Comparison of ENCODE assay signal across 7 mouse cellular contexts in genomic region chr5:25221604-25222003, GRCm38 (mm10). TPM values are rescaled to one million over a fixed set of nuclear protein-coding genes. Genes with fewer than 3 reads are reported as not detected.
DNase-seq lines count a peak whose midpoint lies in the region; ATAC-seq and TF ChIP-seq lines count a peak whose summit lies in the region.

Galnt11 (plus strand) TSS chr5:25221904.

- no peak for TF ChIP-seq POLR2A in testis, adult 2 months (IDR thresholded peaks at IDR 0.05; ENCODE audit: control insufficient read depth, low read depth, low read length)

- DNase-seq in testis, postnatal 10 days (ENCODE audit: low spot score), result no peak
- no peak for DNase-seq in forebrain, embryonic 10.5 days (ENCODE audit: extremely low spot score, low spot score)
- DNase-seq in cerebellum, adult 9-11 months, result no peak
- DNase-seq in yolk sac, embryonic 10.5 days (ENCODE audit: low spot score), result no peak

- no peaks in the 10 kb centered on the region for H3K36me3 ChIP-seq in testis, adult 2 months (ENCODE audit: control insufficient read depth, insufficient read depth, low read length)
- H3K36me3 ChIP-seq in forebrain, embryonic 10.5 days (replicated peaks), result peaks cover 11% of the 10 kb centered on the region
- no peaks in the 10 kb centered on the region for H3K36me3 ChIP-seq in hindbrain, embryonic 12.5 days
- no peaks in the 10 kb centered on the region for H3K36me3 ChIP-seq in liver, embryonic 16.5 days (ENCODE audit: control insufficient read depth, insufficient read depth)

- H3K27me3 ChIP-seq in testis, adult 2 months (ENCODE audit: control insufficient read depth, insufficient read depth, low read length), result no peaks in the 10 kb centered on the region
- H3K27me3 ChIP-seq in forebrain, embryonic 10.5 days (ENCODE audit: poor library complexity, severe bottlenecking), result no peaks in the 10 kb centered on the region
- H3K27me3 ChIP-seq in hindbrain, embryonic 12.5 days, result no peaks in the 10 kb centered on the region
- H3K27me3 ChIP-seq in liver, embryonic 16.5 days (ENCODE audit: control insufficient read depth, insufficient read depth, low read depth, low read length), result peaks cover 7% of the 10 kb centered on the region

- H3K4me3 ChIP-seq in testis, adult 2 months (ENCODE audit: control insufficient read depth, low read depth, low read length), result peak within 1 kb of the TSS; percentile 71
- H3K4me3 ChIP-seq in forebrain, embryonic 10.5 days, result peak within 1 kb of the TSS; percentile 79
- H3K4me3 ChIP-seq in hindbrain, embryonic 12.5 days, result peak within 1 kb of the TSS; percentile 80
- peak within 1 kb of the TSS; percentile 65 for H3K4me3 ChIP-seq in liver, embryonic 16.5 days (ENCODE audit: low read depth, low read length)

- no peak for ATAC-seq in hindbrain, embryonic 12.5 days (ENCODE audit: low FRiP score)
- no peak for ATAC-seq in liver, embryonic 16.5 days (ENCODE audit: low read depth)

- H3K9me3 ChIP-seq in forebrain, embryonic 10.5 days, result no peaks in the 10 kb centered on the region
- no peaks in the 10 kb centered on the region for H3K9me3 ChIP-seq in hindbrain, embryonic 12.5 days (replicated peaks)
- no peaks in the 10 kb centered on the region for H3K9me3 ChIP-seq in liver, embryonic 16.5 days (replicated peaks; ENCODE audit: control insufficient read depth, low read length)

- peak within 1 kb of the TSS; percentile 54 for H3K27ac ChIP-seq in testis, adult 2 months (ENCODE audit: control insufficient read depth, insufficient read depth, low read depth, low read length)
- peak within 1 kb of the TSS; percentile 94 for H3K27ac ChIP-seq in forebrain, embryonic 10.5 days
- peak within 1 kb of the TSS; percentile 85 for H3K27ac ChIP-seq in hindbrain, embryonic 12.5 days
- peak within 1 kb of the TSS; percentile 50; the same call in 1 of the 2 replicates for H3K27ac ChIP-seq in liver, embryonic 16.5 days (ENCODE audit: low read length)

- peaks cover 3% of the 10 kb centered on the region; the same call in 1 of the 2 replicates for H3K4me1 ChIP-seq in testis, adult 2 months (ENCODE audit: control insufficient read depth, insufficient read depth, low read length)
- peaks cover 14% of the 10 kb centered on the region for H3K4me1 ChIP-seq in forebrain, embryonic 10.5 days
- H3K4me1 ChIP-seq in hindbrain, embryonic 12.5 days, result peaks cover 9% of the 10 kb centered on the region
- H3K4me1 ChIP-seq in liver, embryonic 16.5 days (ENCODE audit: control insufficient read depth, low read depth, low read length), result no peaks in the 10 kb centered on the region

- H3K9ac ChIP-seq in hindbrain, embryonic 12.5 days, result peak within 1 kb of the TSS; percentile 88
- H3K9ac ChIP-seq in liver, embryonic 16.5 days (ENCODE audit: low read depth, low read length), result peak within 1 kb of the TSS; percentile 57

- H3K4me2 ChIP-seq in hindbrain, embryonic 12.5 days (replicated peaks), result peak within 1 kb of the TSS; percentile 58
- H3K4me2 ChIP-seq in liver, embryonic 16.5 days (ENCODE audit: low read depth, low read length), result peak within 1 kb of the TSS; percentile 58

- TF ChIP-seq CTCF in testis, adult 2 months (IDR thresholded peaks at IDR 0.05; ENCODE audit: control insufficient read depth, insufficient read depth, insufficient replicate concordance, low read depth, low read length), result no peak

- 86% methylated on average over 3 of the region's 3 CpGs for WGBS in forebrain, embryonic 10.5 days
- 92% methylated on average over 3 of the region's 3 CpGs for WGBS in hindbrain, embryonic 12.5 days
- WGBS in liver, embryonic 16.5 days (ENCODE audit: insufficient replicate concordance), result 59% methylated on average over 3 of the region's 3 CpGs

RNA-seq across cellular contexts. Expression of gene Galnt11, which starts in this region (rescaled TPM):
- polyA plus RNA-seq in testis, adult 2 months (2012; rRNA removed), result 5.2 and 5.8 TPM in 2 replicates
- polyA plus RNA-seq in forebrain, embryonic 10.5 days (2016; fragmentation: Nextera tagmentation; extraction: Ambion mirVana), result 28.8 and 30.4 TPM in 2 replicates
- polyA plus RNA-seq in hindbrain, embryonic 12.5 days (2016; fragmentation: Nextera tagmentation; extraction: Ambion mirVana), result 41.0 and 47.1 TPM in 2 replicates
- polyA plus RNA-seq in liver, embryonic 16.5 days (2015; fragmentation: Nextera tagmentation; extraction: Ambion mirVana), result 13.8 and 15.4 TPM in 2 replicates
